Mouse (Mus musculus): ENCODE results near the gene Cdc45. TPM values are rescaled to one million over a fixed set of nuclear protein-coding genes. Genes with fewer than 3 reads are reported as not detected.

Cdc45 gene
- total and polyA plus RNA-seq, 3 experiments: 32.4 to 88.9 (median 88.5) TPM

DNA sequence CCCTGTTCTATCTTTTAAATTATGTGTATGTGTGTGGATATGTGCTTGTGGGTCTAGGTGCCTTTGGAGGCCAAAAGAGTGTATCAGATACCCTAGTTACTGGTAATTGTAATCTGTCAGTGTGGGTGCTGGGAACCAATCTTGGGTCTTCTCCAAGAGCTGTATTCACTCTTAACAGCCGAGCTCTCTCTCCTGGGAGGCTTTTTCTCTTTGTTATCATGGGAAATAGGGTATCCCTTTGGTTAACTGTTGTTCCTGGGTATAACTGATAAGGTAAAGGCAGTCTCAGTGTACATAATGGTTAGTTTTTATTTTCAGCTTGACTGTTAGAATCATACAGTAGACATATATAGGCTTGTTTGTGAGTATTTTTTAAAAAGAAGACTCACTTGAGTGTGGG lies 10.6 kb upstream of the Cdc45 start:
- H3K4me1 ChIP-seq (ENCODE audit: insufficient read depth, low read depth, low read length): peaks cover 6% of the 10 kb centered on the region; the same call in 1 of the 2 replicates
- no peaks in the 10 kb centered on the region for H3K9me3 ChIP-seq (replicated peaks)
- no peak overlapping the region for H3K4me3 ChIP-seq (ENCODE audit: low read depth, low read length)
- H3K36me3 ChIP-seq (replicated peaks): peaks cover 99% of the 10 kb centered on the region
- H3K27me3 ChIP-seq (ENCODE audit: insufficient read depth, low read length): no peaks in the 10 kb centered on the region
- no peak for ATAC-seq (ENCODE audit: extremely low read depth, insufficient number of reproducible peaks, low FRiP score, poor library complexity, severe bottlenecking)
- no peak for DNase-seq (ENCODE audit: low spot score)
- TF ChIP-seq POLR2AphosphoS5 (IDR thresholded peaks at IDR 0.05; ENCODE audit: insufficient replicate concordance, low read depth, low read length): no peak
- TF ChIP-seq CTCF (IDR thresholded peaks at IDR 0.05; ENCODE audit: low read depth, low read length): no peak
- no peak for TF ChIP-seq GATA2 (IDR thresholded peaks at IDR 0.05; ENCODE audit: borderline replicate concordance, low read depth, low read length)
- no peak for TF ChIP-seq GATA1 (IDR thresholded peaks at IDR 0.05; ENCODE audit: borderline replicate concordance, low read length)
- no peak for TF ChIP-seq TAL1 (conservative IDR thresholded peaks at IDR 0.05; ENCODE audit: low read depth, low read length)

DNA sequence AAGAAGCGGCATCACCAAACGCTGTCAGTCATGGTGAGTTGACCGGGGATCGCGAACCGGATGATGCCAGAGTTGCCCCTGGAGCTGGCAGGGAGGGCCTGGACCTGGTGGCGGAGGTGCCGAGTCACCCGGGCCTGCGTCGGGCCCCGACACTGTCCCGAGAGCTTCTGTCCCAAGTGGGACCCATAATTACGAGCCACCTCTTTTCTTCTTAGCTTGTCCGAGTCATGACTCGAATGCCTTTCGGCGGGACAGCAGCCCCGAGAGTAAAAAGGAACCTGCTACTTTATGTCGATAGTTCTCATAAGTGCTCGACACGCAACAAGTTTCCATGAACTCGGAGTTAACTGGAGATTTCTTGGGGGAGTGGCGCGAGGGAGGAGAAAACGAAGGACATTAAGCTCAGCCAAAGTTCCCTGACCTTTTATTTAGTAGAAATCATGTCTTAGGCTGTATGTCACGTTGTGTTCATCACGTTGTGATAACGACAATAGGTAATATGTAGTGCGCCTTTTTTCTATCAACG lies 661 bp upstream of the Cdc45 start:
- no peak for ATAC-seq (ENCODE audit: extremely low read depth, insufficient number of reproducible peaks, low FRiP score, poor library complexity, severe bottlenecking)
- TF ChIP-seq CTCF (IDR thresholded peaks at IDR 0.05; ENCODE audit: low read depth, low read length): no peak
- Histone ChIP-seq H3K27me3 (ENCODE audit: insufficient read depth, low read length) (no peaks in the 10 kb centered on the region), H3K4me1 (ENCODE audit: insufficient read depth, low read depth, low read length) (peaks cover 44% of the 10 kb centered on the region), H3K9me3 (replicated peaks) (no peaks in the 10 kb centered on the region), H3K4me3 (ENCODE audit: low read depth, low read length) (peak overlapping the region; percentile 83), H3K36me3 (replicated peaks) (peaks cover 70% of the 10 kb centered on the region)
- DNase-seq (ENCODE audit: low spot score): no peak

DNA sequence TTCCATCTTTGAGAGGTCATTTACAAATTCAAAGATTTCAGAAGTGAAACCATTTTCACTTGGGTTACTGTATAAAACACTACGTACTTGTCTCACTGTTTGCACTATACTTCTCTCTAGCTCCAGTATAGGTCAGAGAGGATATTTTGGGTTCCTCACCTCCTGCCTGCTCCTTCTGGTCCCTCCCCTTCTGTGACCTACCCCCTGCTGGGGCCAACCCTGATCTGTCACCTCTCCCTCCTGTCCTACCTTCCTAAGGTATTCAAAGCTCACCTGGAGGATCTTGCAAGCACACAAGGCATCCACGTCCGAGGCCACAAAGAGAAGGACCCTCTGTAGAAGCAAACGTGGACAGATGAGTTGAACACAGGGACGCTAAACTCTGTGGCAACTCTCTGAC lies 755 bp downstream of the Cdc45 start:
- Histone ChIP-seq H3K4me3 (ENCODE audit: low read depth, low read length) (peak overlapping the region; percentile 83), H3K27me3 (ENCODE audit: insufficient read depth, low read length) (no peaks in the 10 kb centered on the region), H3K9me3 (replicated peaks) (no peaks in the 10 kb centered on the region), H3K4me1 (ENCODE audit: insufficient read depth, low read depth, low read length) (peaks cover 50% of the 10 kb centered on the region), H3K36me3 (replicated peaks) (peaks cover 70% of the 10 kb centered on the region)
- ATAC-seq (ENCODE audit: extremely low read depth, insufficient number of reproducible peaks, low FRiP score, poor library complexity, severe bottlenecking): 0 out of 2 replicates have a peak, but pooled peaks have one; percentile 9
- TF ChIP-seq GATA2 (IDR thresholded peaks at IDR 0.05; ENCODE audit: borderline replicate concordance, low read depth, low read length): no peak
- no peak for TF ChIP-seq GATA1 (IDR thresholded peaks at IDR 0.05; ENCODE audit: borderline replicate concordance, low read length)
- TF ChIP-seq POLR2AphosphoS5 (IDR thresholded peaks at IDR 0.05; ENCODE audit: insufficient replicate concordance, low read depth, low read length): no peak
- no peak for TF ChIP-seq CTCF (IDR thresholded peaks at IDR 0.05; ENCODE audit: low read depth, low read length)
- TF ChIP-seq TAL1 (conservative IDR thresholded peaks at IDR 0.05; ENCODE audit: low read depth, low read length): no peak
- DNase-seq (ENCODE audit: low spot score): peak; percentile 37

DNA sequence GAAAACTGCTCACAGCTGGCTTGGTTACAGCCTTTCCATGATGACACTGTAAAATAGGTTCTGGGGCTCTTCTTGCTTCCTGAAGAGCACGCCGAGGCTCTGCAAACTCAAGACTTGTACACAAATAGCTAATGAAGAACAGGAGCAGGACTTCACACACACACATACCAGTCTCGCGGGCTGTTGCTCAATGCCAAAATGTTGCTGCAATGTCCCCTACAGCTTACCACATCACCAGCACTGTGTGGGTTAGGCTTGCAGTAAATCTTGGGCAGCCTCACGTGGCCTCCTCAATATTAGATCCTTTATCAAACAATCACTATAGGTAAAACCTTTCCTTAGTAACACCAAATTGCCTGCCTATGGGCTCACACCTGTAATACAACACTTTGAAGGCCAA lies 2.8 kb downstream of the Cdc45 start:
- TF ChIP-seq GATA1 (IDR thresholded peaks at IDR 0.05; ENCODE audit: borderline replicate concordance, low read length) (no peak), POLR2AphosphoS5 (IDR thresholded peaks at IDR 0.05; ENCODE audit: insufficient replicate concordance, low read depth, low read length) (no peak), GATA2 (IDR thresholded peaks at IDR 0.05; ENCODE audit: borderline replicate concordance, low read depth, low read length) (no peak)
- ATAC-seq (ENCODE audit: extremely low read depth, insufficient number of reproducible peaks, low FRiP score, poor library complexity, severe bottlenecking): no peak
- Histone ChIP-seq H3K4me1 (ENCODE audit: insufficient read depth, low read depth, low read length) (peaks cover 55% of the 10 kb centered on the region), H3K27me3 (ENCODE audit: insufficient read depth, low read length) (no peaks in the 10 kb centered on the region), H3K4me3 (ENCODE audit: low read depth, low read length) (no peak overlapping the region), H3K9me3 (replicated peaks) (peaks cover 2% of the 10 kb centered on the region), H3K36me3 (replicated peaks) (peaks cover 67% of the 10 kb centered on the region)
- DNase-seq (ENCODE audit: low spot score): no peak

DNA sequence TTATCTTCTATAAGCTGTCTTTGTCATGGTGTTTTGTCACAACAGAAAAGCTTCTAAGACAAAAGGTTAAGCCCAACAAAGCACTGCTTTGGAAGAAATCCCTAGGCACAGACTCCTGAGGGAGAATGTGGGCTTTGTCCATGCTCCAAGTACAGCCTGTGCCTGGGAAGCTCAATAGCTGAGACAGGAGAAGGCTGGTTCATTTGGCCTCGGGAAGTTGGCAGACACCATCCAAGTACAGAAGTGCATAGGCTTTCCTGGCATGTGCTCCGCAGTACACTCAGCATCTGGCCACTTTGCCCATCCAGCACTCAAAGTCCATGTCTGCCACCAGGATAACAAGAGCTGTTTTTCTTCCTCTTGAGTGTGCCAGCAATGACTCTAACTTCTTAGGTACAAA lies 6.0 kb downstream of the Cdc45 start:
- Histone ChIP-seq H3K36me3 (replicated peaks) (peaks cover 84% of the 10 kb centered on the region), H3K9me3 (replicated peaks) (peaks cover 2% of the 10 kb centered on the region)
- no peak for DNase-seq (ENCODE audit: low spot score)

DNA sequence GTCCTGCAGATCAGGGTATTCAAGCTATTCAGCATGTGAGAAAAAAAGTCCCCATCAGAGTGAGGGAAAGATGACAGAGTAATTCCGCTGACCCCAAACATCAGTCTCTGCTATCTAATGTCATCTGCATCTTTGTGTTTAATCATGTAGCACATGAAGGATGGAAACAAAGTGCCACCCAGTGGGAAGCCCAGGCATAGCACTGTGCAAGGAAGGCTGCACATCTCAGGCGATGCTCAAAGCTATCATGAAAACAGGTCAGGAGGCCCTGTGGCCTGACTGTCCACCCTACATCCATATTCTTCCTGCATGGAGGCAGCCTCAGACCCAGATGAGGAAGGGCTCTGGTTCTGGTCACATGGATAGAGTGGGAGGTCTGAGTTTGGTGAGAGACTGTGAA lies 12.9 kb downstream of the Cdc45 start:
- Histone ChIP-seq H3K4me3 (ENCODE audit: low read depth, low read length) (no peak overlapping the region), H3K4me1 (ENCODE audit: insufficient read depth, low read depth, low read length) (no peaks in the 10 kb centered on the region), H3K36me3 (replicated peaks) (peaks cover 90% of the 10 kb centered on the region), H3K27me3 (ENCODE audit: insufficient read depth, low read length) (no peaks in the 10 kb centered on the region), H3K9me3 (replicated peaks) (no peaks in the 10 kb centered on the region)
- no peak for DNase-seq (ENCODE audit: low spot score)
- no peak for ATAC-seq (ENCODE audit: extremely low read depth, insufficient number of reproducible peaks, low FRiP score, poor library complexity, severe bottlenecking)
- TF ChIP-seq CTCF (IDR thresholded peaks at IDR 0.05; ENCODE audit: low read depth, low read length) (no peak), TAL1 (conservative IDR thresholded peaks at IDR 0.05; ENCODE audit: low read depth, low read length) (no peak), GATA1 (IDR thresholded peaks at IDR 0.05; ENCODE audit: borderline replicate concordance, low read length) (no peak), POLR2AphosphoS5 (IDR thresholded peaks at IDR 0.05; ENCODE audit: insufficient replicate concordance, low read depth, low read length) (no peak), GATA2 (IDR thresholded peaks at IDR 0.05; ENCODE audit: borderline replicate concordance, low read depth, low read length) (no peak)

More for the DNA sequence above, 6.0 kb downstream of the Cdc45 start:
- ATAC-seq (ENCODE audit: extremely low read depth, insufficient number of reproducible peaks, low FRiP score, poor library complexity, severe bottlenecking): no peak
- no peaks in the 10 kb centered on the region for H3K27me3 ChIP-seq (ENCODE audit: insufficient read depth, low read length)
- no peak overlapping the region for H3K4me3 ChIP-seq (ENCODE audit: low read depth, low read length)
- TF ChIP-seq GATA2 (IDR thresholded peaks at IDR 0.05; ENCODE audit: borderline replicate concordance, low read depth, low read length) (no peak), GATA1 (IDR thresholded peaks at IDR 0.05; ENCODE audit: borderline replicate concordance, low read length) (no peak), CTCF (IDR thresholded peaks at IDR 0.05; ENCODE audit: low read depth, low read length) (no peak), POLR2AphosphoS5 (IDR thresholded peaks at IDR 0.05; ENCODE audit: insufficient replicate concordance, low read depth, low read length) (no peak), TAL1 (conservative IDR thresholded peaks at IDR 0.05; ENCODE audit: low read depth, low read length) (no peak)
- H3K4me1 ChIP-seq (ENCODE audit: insufficient read depth, low read depth, low read length): peaks cover 41% of the 10 kb centered on the region

DNA sequence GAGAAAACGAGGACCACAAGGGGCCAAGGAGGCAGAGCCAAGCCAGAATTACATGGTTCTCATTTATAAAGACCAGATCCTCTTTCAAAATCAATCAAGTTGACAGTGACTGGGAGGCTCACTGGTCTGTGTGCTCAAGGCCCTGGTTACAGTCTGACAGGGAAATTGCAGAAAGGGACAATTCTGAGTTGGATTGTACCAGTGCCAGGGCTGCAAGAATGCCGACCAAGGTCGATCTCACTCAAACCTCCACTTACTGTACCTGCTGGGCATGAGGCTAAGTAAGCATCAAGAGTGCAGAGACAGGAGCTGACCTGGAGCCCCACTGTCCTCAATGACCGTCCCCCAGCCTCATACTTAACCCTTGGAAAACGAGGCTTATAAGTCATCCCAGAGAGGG lies 13.6 kb downstream of the Cdc45 start:
- TF ChIP-seq GATA2 (IDR thresholded peaks at IDR 0.05; ENCODE audit: borderline replicate concordance, low read depth, low read length) (no peak), TAL1 (conservative IDR thresholded peaks at IDR 0.05; ENCODE audit: low read depth, low read length) (no peak), POLR2AphosphoS5 (IDR thresholded peaks at IDR 0.05; ENCODE audit: insufficient replicate concordance, low read depth, low read length) (no peak), CTCF (IDR thresholded peaks at IDR 0.05; ENCODE audit: low read depth, low read length) (no peak), GATA1 (IDR thresholded peaks at IDR 0.05; ENCODE audit: borderline replicate concordance, low read length) (no peak)
- Histone ChIP-seq H3K4me3 (ENCODE audit: low read depth, low read length) (no peak overlapping the region), H3K36me3 (replicated peaks) (peaks cover 93% of the 10 kb centered on the region), H3K9me3 (replicated peaks) (no peaks in the 10 kb centered on the region), H3K4me1 (ENCODE audit: insufficient read depth, low read depth, low read length) (no peaks in the 10 kb centered on the region), H3K27me3 (ENCODE audit: insufficient read depth, low read length) (no peaks in the 10 kb centered on the region)
- DNase-seq (ENCODE audit: low spot score) (no peak), ATAC-seq (ENCODE audit: extremely low read depth, insufficient number of reproducible peaks, low FRiP score, poor library complexity, severe bottlenecking) (no peak)

Measured in G1E (cell line).